Mouse (Mus musculus) liver, embryonic 14.5 days (tissue): ENCODE measurements at regions not wholly inside any gene's neighbourhood (a gene's known extent, or its start where the extent isn't known, plus 50 kb on each side); places are given as distances from the start of the nearest gene placed in this dataset.

Experiments used
- ATAC-seq: fragments of 200-750 bp; cut with Nextera tagmentation; 2 replicates; pipeline ENCODE4 v1.8.0; 2017; ENCODE audit warnings: moderate number of reproducible peaks, mild to moderate bottlenecking, moderate library complexity; ENCODE audit not compliant: insufficient read depth
- DNase-seq, 3 experiments: peaks; one replicate each; pipeline ENCODE4 v3.0.0-alpha.2; 2012 to 2013; ENCODE audit warnings: low read depth in 3 of 3, low spot score in 3 of 3
- H3K27ac ChIP-seq: fragments of 300-500 bp; sonication (generic); 2 replicates; pipeline ENCODE4 v1.5.1; 2014; ENCODE audit warnings: moderate library complexity, mild to moderate bottlenecking, control low read depth, inconsistent platforms
- H3K27me3 ChIP-seq: fragments of 300-500 bp; sonication (generic); 2 replicates; pipeline ENCODE4 v1.6.1; 2014; ENCODE audit warnings: mild to moderate bottlenecking, low read length, moderate library complexity; ENCODE audit not compliant: control insufficient read depth, insufficient read depth
- H3K36me3 ChIP-seq: fragments of 300-500 bp; sonication (generic); replicated peaks from 2 replicates; pipeline ENCODE4 v1.6.1; 2014; ENCODE audit warnings: low read depth; ENCODE audit not compliant: control insufficient read depth, insufficient read depth
- H3K4me1 ChIP-seq, 2 experiments: fragments of 200-500 bp in 1 of 2; fragments of 300-500 bp in 1 of 2; sonication (generic) in 1 of 2; replicated peaks; 2 replicates each; pipeline ENCODE4 v1.6.1; 2012 to 2014; ENCODE audit warnings: antibody characterized with exemption in 1 of 2, inconsistent platforms in 1 of 2, low read length in 1 of 2; ENCODE audit not compliant: control insufficient read depth in 2 of 2, insufficient read depth in 2 of 2
- H3K4me2 ChIP-seq: fragments of 300-500 bp; sonication (generic); 2 replicates; pipeline ENCODE4 v1.6.1; 2014; ENCODE audit warnings: low read depth, mild to moderate bottlenecking, control low read depth, moderate library complexity
- H3K4me3 ChIP-seq, 2 experiments: fragments of 200-500 bp in 1 of 2; fragments of 300-500 bp in 1 of 2; sonication (generic) in 1 of 2; 2 replicates each; pipeline ENCODE4 v1.5.1; 2012 to 2014; ENCODE audit warnings: low read depth in 2 of 2, low read length in 2 of 2, mild to moderate bottlenecking in 2 of 2, control low read depth in 1 of 2, inconsistent platforms in 1 of 2, moderate library complexity in 1 of 2; ENCODE audit not compliant: insufficient read depth in 1 of 2
- H3K9ac ChIP-seq: fragments of 300-500 bp; sonication (generic); replicated peaks from 2 replicates; pipeline ENCODE4 v1.6.1; 2014; ENCODE audit warnings: mild to moderate bottlenecking, control low read depth, moderate library complexity
- H3K9me3 ChIP-seq: fragments of 300-500 bp; sonication (generic); 2 replicates; pipeline ENCODE4 v1.6.1; 2016; ENCODE audit warnings: low read length, mixed read lengths; ENCODE audit not compliant: control insufficient read depth
- CTCF ChIP-seq: IDR thresholded peaks from 2 replicates; pipeline ENCODE4 v1.5.1; 2016; ENCODE audit warnings: antibody characterized with exemption, low read depth, control low read depth
- EP300 ChIP-seq: IDR thresholded peaks from 2 replicates; pipeline ENCODE4 v1.6.1; 2016; ENCODE audit warnings: antibody characterized with exemption, low read depth
- WGBS: fragments of 180-500 bp; shearing (Covaris S2); extraction: QIAGEN DNeasy Blood & Tissue Kit; methylation state at CpG from one replicate; pipeline ENCODE4 v1.1.7; 2014; ENCODE audit not compliant: insufficient replicate concordance; 5-methylcytosine and 5-hydroxymethylcytosine counted together

DNA sequence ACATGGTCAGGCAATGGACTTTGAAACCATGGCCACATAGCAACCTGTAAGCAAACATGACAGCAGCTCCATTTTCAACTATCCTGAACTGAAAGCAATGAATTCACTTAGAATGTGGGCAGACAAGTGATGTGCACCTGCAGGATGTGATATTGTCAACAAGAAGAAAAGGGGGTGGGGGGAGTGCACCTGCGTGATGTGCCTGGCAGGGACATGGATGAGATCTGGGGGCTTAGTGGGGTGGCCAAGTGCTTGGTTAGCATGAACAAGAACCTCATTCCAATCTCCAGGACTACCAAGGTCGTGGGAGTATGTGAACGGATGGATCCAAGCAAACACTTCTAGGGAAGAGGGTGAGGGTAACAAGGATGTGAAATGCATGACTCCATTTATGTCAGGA, 453.1 kb upstream of the Hs6st1 start:
- TF ChIP-seq EP300 (no peak), CTCF (no peak)
- DNase-seq (no peak), ATAC-seq (no peak)
- Histone ChIP-seq H3K9ac (no peak overlapping the region), H3K4me3 (no peak overlapping the region), H3K27ac (no peak overlapping the region), H3K36me3 (no peaks in the 10 kb centered on the region), H3K4me2 (no peak overlapping the region), H3K9me3 (no peaks in the 10 kb centered on the region), H3K4me1 (no peaks in the 10 kb centered on the region), H3K27me3 (no peaks in the 10 kb centered on the region)
- 50% methylated on average over 3 of the region's 3 CpGs for WGBS

DNA sequence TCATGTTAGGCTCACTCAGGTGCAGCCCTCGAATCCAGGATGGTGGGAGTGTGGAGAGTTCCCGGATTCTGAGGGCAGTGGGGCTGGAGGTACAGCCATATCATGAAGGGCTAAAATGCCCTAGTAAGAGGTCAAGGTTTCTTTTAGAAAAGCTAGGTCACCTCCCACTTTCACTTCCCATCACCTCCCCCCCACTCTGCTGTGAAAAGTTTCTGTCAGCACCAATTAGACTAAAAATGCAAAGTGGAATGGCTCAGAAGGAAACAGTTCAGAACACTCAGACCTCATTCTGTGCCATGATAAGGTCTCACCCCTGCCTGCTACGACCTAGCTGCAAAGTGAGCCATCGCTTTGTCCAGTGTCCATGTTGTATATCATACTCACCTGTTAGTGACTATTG, 448.7 kb upstream of the Hs6st1 start:
- no peaks in the 10 kb centered on the region for H3K4me1 ChIP-seq
- ATAC-seq, result no peak
- no peak overlapping the region for H3K4me3 ChIP-seq
- H3K9ac ChIP-seq, result no peak overlapping the region
- H3K4me2 ChIP-seq, result no peak overlapping the region
- H3K27me3 ChIP-seq, result no peaks in the 10 kb centered on the region
- H3K36me3 ChIP-seq, result no peaks in the 10 kb centered on the region
- H3K27ac ChIP-seq, result no peak overlapping the region
- no peaks in the 10 kb centered on the region for H3K9me3 ChIP-seq
- TF ChIP-seq CTCF (no peak), EP300 (no peak)
- no peak for DNase-seq
- WGBS, result 42% methylated on average over 4 of the region's 4 CpGs

DNA sequence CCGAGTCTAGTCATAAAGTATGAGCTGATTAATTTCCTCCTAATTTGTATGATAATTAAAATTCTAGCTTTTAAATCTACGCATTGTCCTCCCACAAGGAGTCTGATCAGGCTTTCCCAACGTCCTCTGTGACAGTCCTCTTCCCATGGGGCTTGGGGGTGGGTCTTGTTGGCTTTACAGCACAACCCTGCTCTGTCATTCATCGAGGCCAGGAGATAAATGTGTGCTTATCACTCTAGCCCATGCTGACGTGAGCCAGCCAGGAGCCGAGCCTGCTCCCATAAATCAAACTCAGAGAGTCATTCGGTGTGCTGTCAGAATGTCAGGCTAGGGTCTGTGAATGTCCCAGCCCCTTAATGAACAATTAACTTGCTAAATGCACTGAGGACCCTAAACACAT, 425.6 kb upstream of the Hs6st1 start:
- Histone ChIP-seq H3K4me1 (no peaks in the 10 kb centered on the region), H3K9ac (no peak overlapping the region), H3K27me3 (no peaks in the 10 kb centered on the region), H3K4me2 (no peak overlapping the region), H3K36me3 (no peaks in the 10 kb centered on the region), H3K27ac (no peak overlapping the region), H3K9me3 (no peaks in the 10 kb centered on the region), H3K4me3 (no peak overlapping the region)
- no peak for ATAC-seq
- DNase-seq, result no peak
- 23% methylated on average over 7 of the region's 7 CpGs for WGBS
- TF ChIP-seq EP300, result no peak
- no peak for TF ChIP-seq CTCF

DNA sequence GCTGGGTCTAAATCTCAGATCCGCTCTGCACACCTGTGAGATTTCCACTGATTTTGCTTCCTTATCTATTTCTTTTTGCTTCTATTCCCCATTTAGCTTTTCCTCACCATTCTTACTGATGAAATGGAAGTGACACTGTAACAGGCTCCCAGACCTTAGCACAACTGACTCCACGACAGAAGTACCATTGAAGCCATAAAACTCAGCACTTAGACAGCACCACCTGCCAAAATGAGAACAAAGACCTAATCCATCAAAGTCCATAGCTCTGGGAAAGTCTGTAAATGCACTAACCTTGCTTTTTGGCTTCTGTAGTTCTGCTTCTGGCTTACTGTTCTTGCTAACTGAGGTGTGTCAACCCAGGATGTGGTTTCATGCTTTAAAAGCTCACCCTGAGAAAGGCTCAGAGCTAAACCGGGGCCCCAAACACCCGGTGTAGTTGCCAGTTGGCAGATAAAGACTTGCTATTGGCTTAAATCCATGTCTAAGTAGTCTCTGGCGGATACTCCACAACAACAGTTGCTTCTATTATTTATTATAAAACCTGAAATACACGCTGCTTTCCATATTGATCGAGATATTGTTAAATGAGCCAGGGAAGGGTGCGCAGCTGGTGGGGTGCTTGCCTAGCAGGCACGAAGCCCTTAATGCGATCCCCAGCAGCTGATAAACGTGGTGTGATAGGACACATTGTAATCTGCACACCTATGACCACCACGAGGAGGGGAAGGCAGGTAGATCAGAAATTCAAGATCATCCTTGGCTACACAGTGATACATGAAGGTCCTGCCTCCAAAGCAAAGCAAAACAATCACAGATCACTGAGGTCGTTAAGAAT, 414.9 kb upstream of the Hs6st1 start:
- Histone ChIP-seq H3K4me3 (no peak overlapping the region), H3K27ac (no peak overlapping the region), H3K27me3 (no peaks in the 10 kb centered on the region), H3K36me3 (no peaks in the 10 kb centered on the region), H3K4me2 (no peak overlapping the region), H3K9me3 (no peaks in the 10 kb centered on the region), H3K9ac (no peak overlapping the region), H3K4me1 (no peaks in the 10 kb centered on the region)
- no peak for TF ChIP-seq CTCF
- no peak for DNase-seq
- ATAC-seq, result no peak
- WGBS, result 47% methylated on average over 13 of the region's 13 CpGs

DNA sequence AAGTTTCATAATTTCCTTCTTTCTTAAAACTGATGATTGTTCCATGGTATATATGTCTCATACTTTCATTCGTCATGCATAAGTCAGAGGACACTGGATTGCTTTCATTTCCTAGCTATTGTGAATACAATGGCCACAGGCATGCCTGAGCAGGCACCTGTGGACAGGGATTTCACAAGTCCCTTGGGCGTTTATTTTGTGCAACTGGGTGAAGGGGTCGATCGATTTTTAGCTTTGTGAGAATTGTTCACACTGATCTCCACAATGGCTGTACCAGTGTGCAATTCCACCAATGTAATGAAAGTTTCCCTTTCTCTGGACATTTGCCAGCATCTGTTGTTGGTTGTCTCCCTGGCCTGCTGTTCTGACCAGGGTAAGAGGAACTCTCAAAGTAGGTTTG, 405.2 kb upstream of the Hs6st1 start:
- no peaks in the 10 kb centered on the region for H3K36me3 ChIP-seq
- ATAC-seq, result no peak
- no peak for DNase-seq
- H3K27ac ChIP-seq, result no peak overlapping the region
- no peaks in the 10 kb centered on the region for H3K9me3 ChIP-seq
- H3K27me3 ChIP-seq, result no peaks in the 10 kb centered on the region
- TF ChIP-seq CTCF, result no peak
- no peak for TF ChIP-seq EP300
- 53% methylated on average over 4 of the region's 4 CpGs for WGBS
- H3K4me3 ChIP-seq, result no peak overlapping the region
- no peaks in the 10 kb centered on the region for H3K4me1 ChIP-seq
- H3K4me2 ChIP-seq, result no peak overlapping the region
- no peak overlapping the region for H3K9ac ChIP-seq
